Mouse (Mus musculus) heart, postnatal 36 days (tissue): ENCODE results near the gene Sycp1. TPM values are rescaled to one million over a fixed set of nuclear protein-coding genes. Genes with fewer than 3 reads are reported as not detected.
A peak's percentile ranks its signal among the peaks of the same experiment; 100 is the strongest.

Source experiments
- DNase-seq, 2 experiments: peaks; one replicate each; pipeline ENCODE4 v3.0.0; 2021 to 2022
- intact Hi-C: fragments of 180-260 bp; cut with DNase I; formaldehyde crosslinking; loops from one replicate; pipeline ENCODE4 v1.15.1; 2025
- total RNA-seq, 2 experiments: library from RNA; stranded (reverse); gene quantifications; 2 replicates each; pipeline ENCODE4 v1.2.3; 2021

Sycp1 gene
- not detected for total RNA-seq

DNA sequence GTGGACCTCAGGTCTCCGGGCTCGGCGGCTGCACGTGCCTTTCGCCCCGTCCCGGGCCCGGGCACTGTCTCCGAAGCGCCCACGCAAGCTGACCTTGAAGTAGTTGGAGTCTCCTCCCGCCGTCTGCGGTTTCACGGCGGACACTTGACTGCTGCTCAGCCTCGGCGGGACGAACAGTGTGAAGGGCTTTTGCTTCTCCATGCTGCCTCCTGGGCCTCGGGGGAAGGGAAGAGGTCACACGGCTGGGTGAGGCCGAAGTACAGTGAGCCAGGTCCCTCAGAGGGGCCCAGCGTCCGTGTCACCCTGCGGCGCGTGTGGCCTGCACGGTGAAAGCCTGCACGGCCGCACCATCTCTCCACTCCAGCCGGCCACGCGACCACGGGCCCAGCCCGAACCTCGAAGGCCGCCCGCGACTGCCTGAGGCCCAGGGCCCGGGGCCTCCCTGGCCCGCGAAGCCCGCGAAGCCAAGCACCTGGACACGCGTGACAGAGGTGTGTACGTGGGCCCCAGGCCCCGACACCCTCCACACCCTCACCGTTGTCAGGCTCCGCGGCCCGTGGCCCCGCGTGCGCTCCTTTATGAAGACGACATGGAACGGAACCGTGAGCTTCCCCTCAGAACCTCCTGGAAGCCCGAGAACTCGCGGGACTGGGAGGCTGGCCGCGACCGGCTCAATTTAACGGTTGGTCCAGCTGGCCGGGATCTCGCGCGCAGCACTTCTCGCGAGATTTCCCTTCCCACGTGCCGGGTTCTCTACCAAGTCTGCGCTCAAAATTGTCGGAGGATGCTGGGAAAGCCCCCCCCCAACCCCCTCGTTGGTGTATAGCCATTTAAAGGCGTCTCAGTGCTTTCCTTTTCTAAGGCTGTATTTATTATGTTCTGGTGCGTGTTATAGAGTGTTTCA, at the start of gene Sycp1:
TSS of gene Sycp1 (minus strand) at position 650 of the 904 bp plus-strand sequence.
- no peak for DNase-seq
- intact Hi-C loops: no loop called here

DNA sequence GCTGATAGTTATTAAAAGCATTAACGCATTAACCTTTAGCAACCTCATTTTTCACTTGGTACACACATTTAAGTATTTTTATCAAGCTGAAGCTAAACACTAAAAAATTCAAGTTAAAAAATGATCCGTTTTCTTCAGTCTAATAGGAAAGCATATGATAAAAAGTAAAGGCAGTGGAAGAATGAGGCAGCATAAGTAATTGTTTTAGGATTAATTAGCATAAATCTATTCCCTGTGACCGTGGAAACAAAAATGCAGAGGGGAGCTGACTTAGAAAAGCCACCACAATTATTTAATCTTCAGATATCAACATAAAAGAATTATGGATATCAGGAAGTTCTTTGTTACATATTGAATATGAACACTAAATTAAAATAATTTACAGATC, 44.4 kb upstream of the Sycp1 start:
- no peak for DNase-seq
- intact Hi-C loops: no loop called here

DNA sequence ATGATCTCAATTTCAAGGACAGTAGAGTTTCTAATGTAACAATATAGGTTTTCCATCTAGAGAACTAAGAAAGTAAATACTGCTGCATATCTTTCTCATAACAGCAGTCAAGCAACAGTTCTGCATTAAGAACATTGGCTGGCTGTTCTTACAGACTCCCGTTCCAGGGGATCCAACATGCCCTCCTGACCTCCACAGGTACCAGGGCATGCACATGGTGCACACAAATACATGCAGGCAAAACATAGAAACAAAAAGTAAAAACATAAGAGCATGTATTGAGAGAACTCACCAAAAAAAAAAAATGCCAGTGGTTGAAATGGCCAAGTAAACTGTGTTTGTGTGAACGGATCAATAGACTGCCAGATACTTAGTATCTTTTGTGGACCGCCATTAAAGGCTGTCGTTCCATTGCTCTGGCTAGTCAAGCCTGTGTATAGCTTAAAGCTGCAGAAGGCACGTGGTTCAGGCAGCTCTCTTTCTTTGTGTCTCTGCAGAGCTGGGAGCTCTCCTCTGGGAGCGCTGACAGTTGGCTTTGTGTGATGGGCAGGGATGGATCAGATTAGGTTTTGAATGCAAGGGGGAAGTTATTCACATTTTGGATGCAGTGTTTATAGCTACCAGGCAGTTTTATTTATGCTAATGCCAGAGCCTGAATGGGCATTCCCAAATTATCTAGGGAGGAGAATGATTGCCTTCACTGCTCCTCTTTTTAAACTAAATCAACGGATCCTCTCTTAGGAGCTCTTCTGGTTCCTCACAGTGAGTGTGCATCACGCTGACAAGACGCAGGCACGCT, 43.8 kb upstream of the Sycp1 start:
- no peak for DNase-seq
- intact Hi-C loops: no loop called here

DNA sequence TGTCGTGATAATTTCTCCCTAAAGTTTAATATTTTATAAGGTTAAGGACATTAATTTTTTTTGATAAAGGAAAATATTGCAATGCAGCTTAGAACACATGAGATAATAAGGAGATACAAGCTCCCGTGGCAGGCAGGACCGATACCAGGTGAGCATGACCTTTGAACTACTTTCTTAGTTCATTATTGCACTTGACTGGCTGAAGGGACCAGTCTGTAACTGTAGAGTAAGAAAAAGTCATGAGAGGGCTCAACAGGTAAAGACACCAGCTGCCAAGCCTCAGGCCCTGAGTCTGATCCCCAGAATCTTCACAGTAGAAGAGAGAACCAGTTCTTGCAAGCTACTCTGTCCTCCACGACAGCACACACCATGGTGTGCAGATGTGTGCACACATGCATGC, 41.0 kb upstream of the Sycp1 start:
- DNase-seq: no peak
- intact Hi-C loops: no loop called here

DNA sequence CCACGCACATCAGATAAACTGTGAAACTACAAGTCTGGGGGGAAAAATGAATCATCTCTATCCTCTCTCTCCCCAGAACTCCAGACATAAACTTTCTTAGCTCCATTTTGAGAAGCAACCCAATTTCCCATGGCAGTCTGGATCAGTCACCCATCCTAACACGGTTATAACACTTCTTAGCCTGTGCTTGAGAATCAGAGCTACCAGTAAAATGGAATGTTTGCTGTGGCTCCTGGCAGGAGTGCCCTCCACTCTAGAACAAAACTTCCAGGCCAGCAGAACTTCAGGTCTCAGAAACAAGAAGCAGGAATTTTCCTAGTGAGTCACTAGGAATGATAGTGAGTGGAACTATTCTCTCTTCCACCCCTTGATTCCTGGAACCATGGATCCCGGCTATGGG, 34.6 kb upstream of the Sycp1 start:
- no peak for DNase-seq
- intact Hi-C loops: no loop called here

DNA sequence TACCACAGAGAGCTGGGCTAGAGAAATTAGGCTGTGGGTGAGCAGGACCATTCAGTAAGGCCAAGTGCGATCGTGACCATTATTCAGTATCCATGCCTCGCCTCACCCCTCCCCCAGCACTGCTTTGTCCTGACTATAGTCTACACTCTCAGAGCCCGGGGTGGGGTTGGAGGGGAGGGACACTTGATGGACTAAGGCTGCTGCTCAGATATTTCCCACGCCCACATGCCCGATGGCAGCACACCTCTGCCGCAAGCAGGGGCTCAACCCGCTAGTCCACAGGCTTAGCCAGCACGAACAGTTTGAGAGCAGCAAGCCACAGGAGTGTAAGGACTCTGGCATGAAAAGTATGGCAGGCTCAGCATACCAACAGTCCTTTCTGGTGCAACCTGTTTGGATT, 34.2 kb upstream of the Sycp1 start:
- intact Hi-C loops: no loop called here
- DNase-seq: no peak

DNA sequence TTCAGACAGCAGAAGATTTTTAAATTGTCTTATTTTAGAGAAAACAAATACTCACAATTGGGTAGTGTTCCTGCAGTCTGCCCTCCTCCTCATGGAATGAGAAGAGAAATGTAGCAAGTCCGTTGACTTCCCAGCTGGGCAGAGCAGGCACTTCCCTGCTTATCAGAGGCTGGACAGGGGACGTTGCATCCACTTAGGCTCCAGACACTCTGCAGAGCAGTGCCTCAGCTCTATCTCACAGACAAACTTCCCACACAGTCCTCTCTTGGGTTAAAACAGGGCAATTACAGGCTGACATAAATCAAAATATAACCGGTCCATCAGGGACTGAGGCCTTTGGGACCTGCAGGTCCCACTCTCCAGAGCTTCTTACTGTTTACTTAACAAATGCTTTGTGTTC, 28.1 kb upstream of the Sycp1 start, which contains the start of gene Nr1h5:
TSS of gene Nr1h5 (minus strand) at position 101 of the 400 bp plus-strand sequence.
- no peak for DNase-seq
- intact Hi-C loops: loop anchor here (5.0 kb wide), 1 partner anchor 203 kb away; no protein-coding TSS in a partner anchor

DNA sequence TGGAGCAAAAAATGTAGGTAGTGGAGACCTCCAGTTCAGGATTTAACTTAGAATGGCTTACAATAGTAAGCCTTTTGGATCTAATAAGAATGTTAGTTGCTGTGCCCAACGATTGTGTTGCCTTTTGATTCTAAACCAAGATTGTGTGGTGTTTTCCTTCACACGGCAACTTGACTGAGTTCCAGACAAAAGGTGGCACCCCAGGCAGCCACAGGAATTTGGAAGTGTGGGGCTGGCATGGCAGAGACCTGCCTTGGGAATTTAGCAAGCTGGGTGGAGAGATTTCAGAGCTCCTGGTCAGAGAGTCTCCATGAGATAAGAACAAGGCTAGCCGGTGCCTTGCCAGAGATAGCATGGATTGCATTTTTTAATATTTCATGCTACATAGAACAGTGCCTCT, 19.7 kb upstream of the Sycp1 start:
- no peak for DNase-seq
- intact Hi-C loops: no loop called here

DNA sequence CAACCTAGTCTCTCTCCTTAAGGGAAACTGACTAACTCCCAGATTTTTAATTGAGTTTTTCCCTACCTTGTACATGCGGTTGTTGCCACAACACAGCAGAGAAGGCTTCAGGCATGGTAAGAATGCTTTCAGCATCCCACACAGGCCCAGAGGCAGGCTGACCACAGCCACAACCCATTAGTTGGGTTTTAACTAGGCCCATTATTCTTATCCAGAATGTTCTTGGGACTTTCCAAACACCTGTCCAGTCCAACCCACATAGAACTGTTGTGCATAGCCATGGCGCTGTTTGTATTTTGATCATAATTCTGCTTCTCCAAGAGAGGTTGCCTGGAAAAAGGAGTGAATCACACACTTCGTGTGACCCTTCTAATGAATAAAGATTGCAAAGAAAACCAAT, 19.2 kb upstream of the Sycp1 start:
- intact Hi-C loops: no loop called here
- DNase-seq: no peak

DNA sequence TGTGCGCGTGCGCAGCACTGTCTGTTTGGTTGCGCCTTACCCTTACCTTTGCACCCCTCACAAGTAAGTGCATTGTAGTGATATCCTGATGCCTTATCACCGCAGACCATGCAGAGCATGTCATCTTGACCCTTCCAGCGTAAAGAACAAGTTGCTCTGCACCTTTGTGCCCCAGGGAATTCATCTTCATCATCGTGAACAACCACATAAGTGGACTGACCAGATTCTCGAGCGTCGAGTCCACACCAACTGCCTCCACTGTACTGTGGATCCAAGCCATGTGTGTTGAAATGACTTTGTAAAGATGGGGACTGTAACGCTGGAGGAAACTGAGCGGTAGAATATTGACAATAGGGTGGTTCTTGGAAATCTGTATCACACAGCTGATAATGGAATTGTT, 18.6 kb upstream of the Sycp1 start:
- intact Hi-C loops: no loop called here
- DNase-seq: no peak

DNA sequence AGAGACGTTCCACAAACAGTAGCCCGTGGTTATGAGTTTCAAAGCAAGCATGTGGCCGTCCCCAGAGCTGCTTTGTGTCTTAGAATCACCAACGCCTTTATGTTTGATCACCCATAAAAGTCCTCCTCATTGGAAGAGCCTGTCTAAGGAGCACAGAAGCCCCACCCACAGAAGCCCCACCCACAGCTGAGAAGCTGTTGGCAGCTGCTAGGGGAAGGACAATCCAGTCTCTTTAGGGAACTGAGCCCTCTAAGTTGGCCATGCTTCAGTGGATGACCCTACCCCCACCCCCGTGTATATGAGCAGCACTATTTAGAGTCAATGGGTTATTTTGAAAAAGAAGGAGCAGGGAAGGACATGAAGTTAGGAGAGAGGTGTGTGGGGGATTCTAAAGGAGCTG, 11.0 kb upstream of the Sycp1 start:
- intact Hi-C loops: no loop called here
- DNase-seq: no peak

DNA sequence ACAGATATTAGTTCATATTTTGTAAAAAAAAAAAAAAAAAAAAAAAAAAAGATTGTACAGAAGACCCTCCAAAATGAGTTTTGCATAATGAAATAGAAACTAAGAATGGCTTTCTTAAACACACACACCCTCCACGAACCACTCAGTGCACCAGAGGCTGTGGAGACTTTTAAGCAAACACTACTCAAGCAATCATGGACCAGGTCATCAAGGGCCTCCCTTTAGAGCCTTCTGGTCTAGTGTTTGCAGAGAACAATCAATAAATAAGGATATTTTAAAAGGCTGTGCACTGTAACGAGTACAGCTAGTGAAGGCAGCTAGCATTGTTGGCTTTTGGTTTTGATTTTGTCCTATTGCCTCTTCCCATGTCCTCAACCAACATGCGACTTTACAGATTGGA, 10.4 kb upstream of the Sycp1 start:
- DNase-seq: no peak
- intact Hi-C loops: no loop called here

DNA sequence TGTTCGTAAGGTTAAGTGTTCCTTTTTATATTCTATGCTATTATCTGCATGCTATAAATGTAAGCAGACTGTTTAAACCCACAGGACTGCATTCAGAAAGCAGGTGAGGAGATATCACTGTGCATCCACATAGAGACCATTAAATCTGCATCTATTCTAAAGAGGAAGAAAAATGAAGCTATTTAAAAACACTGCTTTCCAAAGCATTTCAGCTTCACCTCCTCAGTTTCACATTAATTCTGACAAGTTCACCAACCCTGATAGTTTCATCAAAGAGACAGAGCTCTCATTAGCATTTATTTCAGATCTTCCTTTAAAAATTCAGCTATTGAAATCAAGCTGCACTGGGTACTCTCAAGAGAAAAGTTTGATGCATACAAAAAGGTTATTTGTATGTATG, 2.2 kb upstream of the Sycp1 start:
- intact Hi-C loops: no loop called here
- no peak for DNase-seq

DNA sequence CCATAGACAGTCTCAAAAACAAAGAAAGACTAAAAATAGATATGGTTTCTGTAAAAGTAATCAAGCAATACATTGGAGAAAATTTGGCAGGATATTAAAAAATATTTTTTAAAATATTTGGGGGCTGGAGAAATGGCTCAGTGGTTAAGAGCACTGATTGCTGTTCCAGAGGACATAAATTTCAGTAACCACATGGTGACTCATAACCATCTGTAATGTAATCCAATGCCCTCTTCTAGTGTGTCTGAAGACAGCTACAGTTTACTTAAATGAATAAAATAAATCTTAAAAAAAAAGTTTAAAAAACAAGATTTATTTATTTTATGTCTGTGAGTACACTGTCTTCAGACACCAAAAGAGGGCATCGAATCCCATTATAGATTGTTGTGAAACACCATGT, 36.8 kb downstream of the Sycp1 start:
- no peak for DNase-seq
- intact Hi-C loops: no loop called here

DNA sequence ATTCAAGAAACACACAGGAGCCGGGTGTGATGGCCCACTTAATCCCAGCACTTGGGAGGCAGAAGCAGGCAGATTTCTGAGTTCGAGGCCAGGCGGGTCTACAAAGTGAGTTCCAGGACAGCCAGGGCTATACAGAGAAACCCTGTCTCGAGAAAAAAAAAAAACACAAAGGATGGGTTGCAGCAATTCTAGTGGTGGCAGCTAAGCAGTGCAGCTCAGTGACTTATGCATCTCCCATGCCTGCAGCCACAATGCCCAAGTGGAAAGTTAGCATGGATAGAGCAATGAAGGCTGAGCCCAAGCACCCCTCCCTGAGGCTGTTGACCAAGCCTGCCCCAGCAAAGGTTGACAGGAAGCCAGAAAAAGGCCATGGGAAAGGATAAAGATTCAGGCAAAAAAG, 55.4 kb downstream of the Sycp1 start:
- intact Hi-C loops: no loop called here
- DNase-seq: no peak

DNA sequence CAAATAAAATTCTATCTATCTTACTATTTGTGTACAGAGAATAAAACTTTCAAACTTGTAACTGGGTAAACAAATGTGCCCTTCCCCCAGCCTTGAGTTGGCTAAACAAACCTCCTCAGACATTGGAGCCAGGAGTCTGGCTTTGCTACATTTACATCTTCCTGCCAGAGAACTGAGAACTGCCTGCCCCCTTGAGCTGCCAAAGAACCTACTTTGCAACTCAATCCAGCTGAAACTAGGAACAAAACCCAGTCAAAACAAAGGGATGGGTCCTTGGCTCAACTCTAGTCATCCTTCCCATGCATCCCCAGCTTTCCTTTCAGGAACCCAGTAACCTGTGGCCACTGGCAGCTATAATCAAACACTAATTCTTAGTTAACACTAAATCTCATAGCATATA, 87.2 kb downstream of the Sycp1 start:
- DNase-seq: no peak
- intact Hi-C loops: no loop called here

DNA sequence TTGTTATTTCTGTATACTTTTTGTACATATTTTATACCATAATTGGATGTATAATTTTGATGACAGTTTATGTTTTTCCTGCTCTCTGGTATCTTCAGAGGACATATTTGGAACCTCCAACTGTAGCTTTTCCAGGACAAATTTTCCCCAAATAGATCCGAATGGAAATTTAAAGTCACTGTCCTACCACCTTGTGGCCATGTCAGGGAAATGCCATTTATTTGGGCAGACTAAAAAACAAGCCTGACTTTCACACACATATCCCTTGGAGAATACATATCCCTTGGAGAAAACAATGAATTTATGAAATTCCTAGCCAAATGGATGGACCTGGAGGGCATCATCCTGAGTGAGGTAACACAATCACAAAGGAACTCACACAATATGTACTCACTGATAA, 93.5 kb downstream of the Sycp1 start:
- intact Hi-C loops: no loop called here
- DNase-seq: no peak

DNA sequence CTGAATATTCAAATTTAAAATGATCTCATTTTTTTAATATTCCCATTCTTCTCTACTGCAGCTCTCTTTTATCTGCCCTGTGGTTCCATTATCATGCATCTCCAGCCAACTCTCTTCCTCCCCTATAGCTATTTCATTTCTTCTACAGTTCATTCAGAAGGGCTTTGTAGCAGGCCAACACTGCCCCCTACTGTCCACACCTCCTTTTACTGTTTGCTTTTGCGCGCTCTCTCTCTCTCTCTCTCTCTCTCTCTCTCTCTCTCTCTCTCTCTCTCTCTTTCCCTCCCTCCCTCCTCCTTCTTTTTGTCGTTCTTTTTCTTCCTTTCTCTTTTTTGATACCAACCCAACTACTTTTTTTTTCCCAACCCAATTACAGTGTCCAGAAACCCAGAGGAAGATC, 132.0 kb downstream of the Sycp1 start:
- intact Hi-C loops: loop anchor here (1.0 to 10.0 kb wide), 4 partner anchors 47 to 555 kb away; no protein-coding TSS in a partner anchor
- DNase-seq: peak; percentile 81 to 86

DNA sequence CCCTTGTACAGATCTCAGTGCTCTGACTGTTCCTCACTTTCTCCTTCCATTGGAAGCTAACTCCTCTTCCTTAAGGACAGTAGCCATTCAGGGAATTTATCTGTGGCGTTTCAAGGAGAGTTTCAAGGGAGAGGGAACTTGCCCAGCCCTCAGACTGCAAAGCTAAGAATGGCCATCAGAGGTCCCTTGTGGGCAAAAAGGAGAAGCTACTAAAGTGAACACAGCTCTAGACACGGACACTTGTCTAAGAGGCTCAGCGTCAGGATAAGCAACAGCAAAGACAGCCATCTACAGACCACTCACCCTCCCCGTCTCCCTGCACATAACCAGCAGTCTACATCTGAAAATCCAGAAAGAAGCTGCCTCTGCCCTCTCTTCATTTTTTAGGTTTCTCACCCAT, 148.5 kb downstream of the Sycp1 start:
- intact Hi-C loops: no loop called here
- DNase-seq: no peak

DNA sequence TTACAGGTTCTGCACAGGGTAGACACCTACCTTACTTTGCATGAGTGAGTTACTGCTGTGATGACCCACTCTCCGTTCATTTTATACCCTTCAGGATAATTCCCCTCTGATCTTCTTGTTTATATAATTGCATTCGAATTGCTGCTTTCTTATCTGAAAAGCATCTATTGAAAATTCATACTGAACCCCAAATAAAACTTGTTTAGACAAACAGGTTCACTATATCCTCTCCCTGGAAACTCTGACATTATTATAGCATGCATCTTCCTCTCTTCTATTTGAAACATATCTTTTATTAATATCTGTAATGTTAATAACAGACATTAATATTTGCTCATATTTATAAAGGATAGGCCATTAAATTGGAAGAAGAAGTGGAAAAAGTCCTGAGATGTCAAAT, 153.3 kb downstream of the Sycp1 start, which contains the start of gene Tshb:
TSS of gene Tshb (minus strand) at position 101 of the 400 bp plus-strand sequence.
- intact Hi-C loops: no loop called here
- DNase-seq: no peak

DNA sequence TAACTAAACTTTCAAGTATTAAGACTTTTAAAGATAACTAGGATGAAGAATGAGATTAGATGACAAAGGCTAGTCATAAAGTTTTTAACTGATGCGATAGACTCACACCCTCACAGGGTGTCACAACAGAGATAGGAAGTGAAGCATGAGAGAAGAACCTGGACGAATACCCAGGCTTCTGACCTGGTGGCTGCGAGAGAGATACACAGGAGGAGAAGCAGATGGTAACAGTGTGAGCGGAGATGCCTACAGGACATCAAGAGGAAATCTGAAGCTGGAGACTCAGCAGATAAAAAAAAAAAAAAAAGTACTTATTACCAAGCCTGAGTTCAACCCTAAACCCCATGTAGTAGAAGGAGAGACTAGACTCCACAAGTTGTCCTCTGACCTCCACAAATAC, 162.9 kb downstream of the Sycp1 start:
- intact Hi-C loops: no loop called here
- no peak for DNase-seq
